Mouse (Mus musculus) CD8-positive naive resting alpha-beta T cell, adult 2 months (primary cell): Measurements from ENCODE around the gene Epop.
A peak's percentile ranks its signal among the peaks of the same experiment; 100 is the strongest.

Experiments
- DNase-seq, 2 experiments: peaks; one replicate each; pipeline ENCODE4 v3.0.0; 2022; ENCODE audit warnings: low read depth in 2 of 2, low spot score in 2 of 2

Gene Epop

GRCm38 (mm10) chr11:97631046-97631445 lies 1.5 kb upstream of the Epop start:
- no peak for DNase-seq

GRCm38 (mm10) chr11:97628568-97629518 lies 659 bp downstream of the Epop start:
- peak; percentile 23 to 28 for DNase-seq

GRCm38 (mm10) chr11:97628303-97628567 lies 1.3 kb downstream of the Epop start:
- DNase-seq = no peak

- no peak for DNase-seq
These were observed 1.8 kb downstream of the Epop start for GRCm38 (mm10) chr11:97627556-97628302.

- DNase-seq = no peak
These were observed 2.7 kb downstream of the Epop start for GRCm38 (mm10) chr11:97626850-97627249.

GRCm38 (mm10) chr11:97626431-97626830 lies 3.1 kb downstream of the Epop start:
- no peak for DNase-seq

GRCm38 (mm10) chr11:97625551-97625950 lies 4.0 kb downstream of the Epop start:
- DNase-seq = no peak

- no peak for DNase-seq
These were observed 6.3 kb downstream of the Epop start for GRCm38 (mm10) chr11:97623166-97623565.

- peak; percentile 65 to 71 for DNase-seq
These were observed 7.1 kb downstream of the Epop start for GRCm38 (mm10) chr11:97622440-97622839.

- no peak for DNase-seq
These were observed 10.1 kb downstream of the Epop start for GRCm38 (mm10) chr11:97619391-97619795.

- no peak for DNase-seq
These were observed 11.1 kb downstream of the Epop start for GRCm38 (mm10) chr11:97618368-97618767.

GRCm38 (mm10) chr11:97615276-97615675 lies 14.2 kb downstream of the Epop start:
- no peak for DNase-seq

GRCm38 (mm10) chr11:97611076-97611475 lies 18.4 kb downstream of the Epop start:
- no peak for DNase-seq

- no peak for DNase-seq
These were observed 19.8 kb downstream of the Epop start for GRCm38 (mm10) chr11:97609743-97610142.

GRCm38 (mm10) chr11:97608933-97609332 lies 20.6 kb downstream of the Epop start:
- no peak for DNase-seq

- no peak for DNase-seq
These were observed 22.3 kb downstream of the Epop start for GRCm38 (mm10) chr11:97607056-97607725.

- DNase-seq = no peak
These were observed 25.6 kb downstream of the Epop start for GRCm38 (mm10) chr11:97603891-97604290.

GRCm38 (mm10) chr11:97602223-97602622 lies 27.3 kb downstream of the Epop start:
- DNase-seq = no peak

- DNase-seq = no peak
These were observed 30.4 kb downstream of the Epop start for GRCm38 (mm10) chr11:97599104-97599503.

GRCm38 (mm10) chr11:97597945-97598691 lies 31.4 kb downstream of the Epop start:
- no peak for DNase-seq

- no peak for DNase-seq
These were observed 35.4 kb downstream of the Epop start for GRCm38 (mm10) chr11:97594136-97594535.
